Mouse (Mus musculus) CH12.LX (cell line): ENCODE data around the gene Btbd9. TPM values are rescaled to one million over a fixed set of nuclear protein-coding genes. Genes with fewer than 3 reads are reported as not detected.

Experiments used
- DNase-seq: peaks from one replicate; pipeline ENCODE4 v3.0.0-alpha.2; 2013; ENCODE audit errors: extremely low read depth
- H3K27ac ChIP-seq: 2 replicates; pipeline ENCODE4 v1.5.1; 2012; ENCODE audit warnings: low read depth, mild to moderate bottlenecking, control low read depth, moderate library complexity; ENCODE audit not compliant: insufficient read depth
- H3K27me3 ChIP-seq: replicated peaks from 2 replicates; pipeline ENCODE3; 2012; ENCODE audit warnings: inconsistent platforms
- H3K36me3 ChIP-seq, 2 experiments: replicated peaks in 1 of 2; 2 replicates each; pipeline versions ENCODE3 to v1.6.1; 2012; ENCODE audit warnings: inconsistent platforms in 1 of 2, low read length in 1 of 2, mild to moderate bottlenecking in 1 of 2, mixed read lengths in 1 of 2, moderate library complexity in 1 of 2; ENCODE audit not compliant: control insufficient read depth in 1 of 2, insufficient read depth in 1 of 2
- H3K4me1 ChIP-seq, 2 experiments: 2 replicates each; pipeline ENCODE4 v1.6.1; 2012; ENCODE audit warnings: inconsistent platforms in 1 of 2, moderate library complexity in 1 of 2; ENCODE audit not compliant: insufficient read depth in 2 of 2, control insufficient read depth in 1 of 2
- H3K4me2 ChIP-seq: 2 replicates; pipeline ENCODE4 v1.6.1; 2012; ENCODE audit warnings: low read depth, mild to moderate bottlenecking, control low read depth; ENCODE audit not compliant: poor library complexity, insufficient read depth, severe bottlenecking
- H3K4me3 ChIP-seq, 3 experiments: fragments of 150-350 bp in 1 of 3; sonication (generic) in 1 of 3; replicated peaks in 1 of 3; 2 replicates each; pipeline versions ENCODE3 to v1.5.1; 2011 to 2012; ENCODE audit warnings: low read depth in 2 of 3, low read length in 2 of 3, mild to moderate bottlenecking in 2 of 3, moderate library complexity in 2 of 3, control low read depth in 1 of 3, improper control_type of control experiment in 1 of 3, inconsistent platforms in 1 of 3, mixed read lengths in 1 of 3; ENCODE audit not compliant: poor library complexity in 1 of 3
- H3K79me2 ChIP-seq: replicated peaks from 2 replicates; pipeline ENCODE4 v1.6.1; 2012; ENCODE audit warnings: mild to moderate bottlenecking, moderate library complexity; ENCODE audit not compliant: control insufficient read depth, poor library complexity, insufficient read depth, severe bottlenecking; ENCODE audit errors: extremely low read depth
- H3K9ac ChIP-seq: 2 replicates; pipeline ENCODE4 v1.6.1; 2012; ENCODE audit warnings: low read depth, mild to moderate bottlenecking, control low read depth, moderate library complexity; ENCODE audit not compliant: insufficient read depth
- H3K9me3 ChIP-seq: replicated peaks from 2 replicates; pipeline ENCODE3; 2012; ENCODE audit warnings: low read length, inconsistent platforms, mixed read lengths
- BHLHE40 ChIP-seq: IDR thresholded peaks from 2 replicates; pipeline ENCODE4 v1.6.1; 2011; ENCODE audit warnings: mild to moderate bottlenecking, low read depth, low read length, improper control_type of control experiment
- CHD1 ChIP-seq: IDR thresholded peaks from 2 replicates; pipeline ENCODE4 v1.6.1; 2012; ENCODE audit warnings: low read depth, low read length, improper control_type of control experiment, inconsistent platforms
- CHD2 ChIP-seq: IDR thresholded peaks from 2 replicates; pipeline ENCODE4 v1.6.1; 2011; ENCODE audit warnings: low read length, improper control_type of control experiment
- CTCF ChIP-seq, 2 experiments: IDR thresholded peaks in 1 of 2; conservative IDR thresholded peaks in 1 of 2; 2 replicates each; pipeline ENCODE4 v1.5.1; 2011 to 2012; ENCODE audit warnings: low read depth in 2 of 2, low read length in 2 of 2, improper control_type of control experiment in 1 of 2, inconsistent platforms in 1 of 2, mild to moderate bottlenecking in 1 of 2, moderate library complexity in 1 of 2
- EP300 ChIP-seq: IDR thresholded peaks from 2 replicates; pipeline ENCODE4 v1.6.1; 2011; ENCODE audit warnings: low read length, improper control_type of control experiment
- ETS1 ChIP-seq: conservative IDR thresholded peaks from 2 replicates; pipeline ENCODE4 v1.6.1; 2012; ENCODE audit warnings: low read depth, mild to moderate bottlenecking, inconsistent platforms, low read length, improper control_type of control experiment, moderate library complexity
- GABPA ChIP-seq: IDR thresholded peaks from 2 replicates; pipeline ENCODE4 v1.6.1; 2012; ENCODE audit warnings: low read depth, low read length, improper control_type of control experiment, inconsistent platforms; ENCODE audit not compliant: insufficient replicate concordance
- HCFC1 ChIP-seq: IDR thresholded peaks from 2 replicates; pipeline ENCODE4 v1.6.1; 2012; ENCODE audit warnings: low read depth, mild to moderate bottlenecking, inconsistent platforms, low read length, improper control_type of control experiment
- IRF4 ChIP-seq: IDR thresholded peaks from 2 replicates; pipeline ENCODE4 v1.6.1; 2014; ENCODE audit warnings: low read depth, mild to moderate bottlenecking, inconsistent platforms, low read length, improper control_type of control experiment
- JUN ChIP-seq: IDR thresholded peaks from 2 replicates; pipeline ENCODE4 v1.6.1; 2011; ENCODE audit warnings: low read depth, mild to moderate bottlenecking, low read length, improper control_type of control experiment, moderate library complexity; ENCODE audit not compliant: insufficient read depth
- JUND ChIP-seq: conservative IDR thresholded peaks from 2 replicates; pipeline ENCODE4 v1.6.1; 2011; ENCODE audit warnings: low read depth, low read length, improper control_type of control experiment
- KAT2A ChIP-seq: IDR thresholded peaks from 2 replicates; pipeline ENCODE4 v1.6.1; 2012; ENCODE audit warnings: low read length, improper control_type of control experiment, inconsistent platforms; ENCODE audit not compliant: insufficient replicate concordance
- MAFK ChIP-seq: IDR thresholded peaks from 2 replicates; pipeline ENCODE4 v1.6.1; 2011; ENCODE audit warnings: low read length, improper control_type of control experiment; ENCODE audit not compliant: insufficient replicate concordance
- MEF2A ChIP-seq: IDR thresholded peaks from 2 replicates; pipeline ENCODE4 v1.6.1; 2014; ENCODE audit warnings: low read depth, mild to moderate bottlenecking, inconsistent platforms, low read length, improper control_type of control experiment, borderline replicate concordance
- MXI1 ChIP-seq: IDR thresholded peaks from 2 replicates; pipeline ENCODE4 v1.6.1; 2011; ENCODE audit warnings: mild to moderate bottlenecking, low read depth, low read length, improper control_type of control experiment
- NRF1 ChIP-seq: IDR thresholded peaks from 2 replicates; pipeline ENCODE4 v1.6.1; 2014; ENCODE audit warnings: low read depth, mild to moderate bottlenecking, inconsistent platforms, low read length, improper control_type of control experiment, moderate library complexity
- POLR2A ChIP-seq: IDR thresholded peaks from 2 replicates; pipeline ENCODE4 v1.6.1; 2011; ENCODE audit warnings: low read depth, mild to moderate bottlenecking, improper control_type of control experiment, low read length
- RCOR1 ChIP-seq: conservative IDR thresholded peaks from 2 replicates; pipeline ENCODE4 v1.6.1; 2012; ENCODE audit warnings: low read depth, mild to moderate bottlenecking, inconsistent platforms, low read length, improper control_type of control experiment
- SIN3A ChIP-seq: IDR thresholded peaks from 2 replicates; pipeline ENCODE4 v1.6.1; 2012; ENCODE audit warnings: low read length, improper control_type of control experiment, inconsistent platforms
- SMC3 ChIP-seq: IDR thresholded peaks from 2 replicates; pipeline ENCODE4 v1.6.1; 2011; ENCODE audit warnings: low read depth, low read length, improper control_type of control experiment
- TBP ChIP-seq: conservative IDR thresholded peaks from 2 replicates; pipeline ENCODE4 v1.6.1; 2011; ENCODE audit warnings: low read depth, low read length, improper control_type of control experiment
- TCF12 ChIP-seq: IDR thresholded peaks from 2 replicates; pipeline ENCODE4 v1.6.1; 2014; ENCODE audit warnings: low read depth, mild to moderate bottlenecking, inconsistent platforms, low read length, improper control_type of control experiment
- UBTF ChIP-seq: IDR thresholded peaks from 2 replicates; pipeline ENCODE4 v1.6.1; 2012; ENCODE audit warnings: low read depth, mild to moderate bottlenecking, inconsistent platforms, low read length, improper control_type of control experiment, moderate library complexity
- USF2 ChIP-seq: conservative IDR thresholded peaks from 2 replicates; pipeline ENCODE4 v1.6.1; 2011; ENCODE audit warnings: low read depth, low read length, improper control_type of control experiment
- ZC3H11A ChIP-seq: IDR thresholded peaks from 2 replicates; pipeline ENCODE4 v1.6.1; 2012; ENCODE audit warnings: low read depth, mild to moderate bottlenecking, inconsistent platforms, low read length, improper control_type of control experiment
- ZKSCAN1 ChIP-seq: IDR thresholded peaks from 2 replicates; pipeline ENCODE4 v1.6.1; 2012; ENCODE audit warnings: low read depth, inconsistent platforms, low read length, improper control_type of control experiment, borderline replicate concordance
- ZMIZ1 ChIP-seq: IDR thresholded peaks from 2 replicates; pipeline ENCODE4 v1.6.1; 2012; ENCODE audit warnings: low read depth, mild to moderate bottlenecking, inconsistent platforms, low read length, improper control_type of control experiment
- ZNF384 ChIP-seq: IDR thresholded peaks from 2 replicates; pipeline ENCODE4 v1.6.1; 2012; ENCODE audit warnings: low read depth, low read length, improper control_type of control experiment, inconsistent platforms
- dilution Hi-C: fragments of 300-500 bp; cut with MboI; formaldehyde crosslinking; loops from 2 replicates; pipeline ENCODE4 v1.14.3; 2020; ENCODE audit warnings: low sequenced_read_pairs; ENCODE audit not compliant: extremely low pct_unique_long_range_greater_than_20kb, extremely low pct_ligation_motif_present
- in situ Hi-C: fragments of 300-500 bp; cut with MboI; formaldehyde crosslinking; loops from 3 replicates; pipeline ENCODE4 v1.14.3; 2019; ENCODE audit warnings: low sequenced_read_pairs, low pct_ligation_motif_present, low pct_unique_long_range_greater_than_20kb, mixed read lengths
- polyA plus RNA-seq: library from polyadenylated mRNA; unstranded; fragments of >175 nt; gene quantifications from 2 replicates; pipeline ENCODE4 v1.2.1, GENCODE M21; 2012; ENCODE audit warnings: low read depth; ENCODE audit not compliant: insufficient read length
- total RNA-seq, 2 experiments: library from RNA; depleted of rRNA; stranded (reverse); fragments of 300-350 nt in 1 of 2; fragments of >200 nt in 1 of 2; gene quantifications; 2 replicates each; pipeline ENCODE4 v1.2.3; 2012 to 2014

The Btbd9 gene
- total and polyA plus RNA-seq, 3 experiments, result 19.3 to 25.4 (median 20.0) TPM

DNA sequence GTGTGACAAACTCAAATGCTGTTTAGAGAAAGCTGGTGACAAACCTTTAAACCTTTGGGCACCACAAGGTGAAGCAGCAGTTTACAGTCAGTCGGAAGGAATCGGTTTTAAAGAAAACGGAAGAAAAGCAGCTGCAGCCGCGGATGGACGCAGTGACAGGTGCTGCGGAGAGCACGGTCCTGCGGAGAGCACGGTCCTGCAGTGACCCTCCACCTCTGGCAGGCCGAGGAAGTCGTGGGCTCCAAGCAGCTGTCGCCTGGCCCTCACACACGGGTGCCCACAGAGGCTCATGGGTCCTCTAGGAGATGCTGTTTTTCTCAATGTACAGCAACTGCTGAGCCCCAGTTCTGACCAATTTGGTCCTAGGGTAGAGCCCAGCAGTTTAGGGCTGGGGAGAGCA, 354.6 kb downstream of the Btbd9 start:
- H3K4me1 ChIP-seq, result no peaks in the 10 kb centered on the region
- H3K27ac ChIP-seq, result no peak overlapping the region
- H3K4me2 ChIP-seq, result no peak overlapping the region
- H3K9ac ChIP-seq, result no peak overlapping the region
- H3K79me2 ChIP-seq, result no peaks in the 10 kb centered on the region
- no peak overlapping the region for H3K4me3 ChIP-seq
- TF ChIP-seq RCOR1 (no peak), KAT2A (no peak), SMC3 (no peak), UBTF (no peak), NRF1 (no peak), EP300 (no peak), JUN (no peak), TCF12 (no peak), ZC3H11A (no peak)
- H3K36me3 ChIP-seq, result peaks cover 5 to 64% of the 10 kb centered on the region in 2 experiments
- DNase-seq, result no peak
- in situ Hi-C loops, result no loop called here
- no peaks in the 10 kb centered on the region for H3K27me3 ChIP-seq
- H3K9me3 ChIP-seq, result no peaks in the 10 kb centered on the region
- dilution Hi-C loops, result no loop called here

DNA sequence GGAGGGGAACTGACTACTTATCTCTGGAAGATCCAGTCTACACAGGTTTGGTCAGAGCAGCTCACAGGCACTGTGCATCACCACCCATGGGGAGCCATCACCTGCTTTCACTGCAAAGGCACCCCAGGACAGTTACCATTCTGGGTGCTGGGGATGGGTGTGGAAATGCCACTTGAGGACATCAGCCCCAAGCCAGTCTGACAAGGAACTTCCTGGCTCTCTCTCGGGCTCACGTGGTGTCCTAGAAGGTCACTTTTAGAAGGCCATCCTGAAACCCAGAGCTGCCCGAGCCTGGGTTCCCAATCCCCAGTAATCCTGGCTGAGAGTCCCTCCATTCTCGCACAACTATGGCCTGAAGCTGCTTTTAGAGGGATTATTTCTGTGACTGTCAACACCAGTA, 360.5 kb downstream of the Btbd9 start:
- no peaks in the 10 kb centered on the region for H3K79me2 ChIP-seq
- in situ Hi-C loops (no loop called here), dilution Hi-C loops (no loop called here)
- no peak for TF ChIP-seq TCF12
- TF ChIP-seq CHD1, result no peak
- TF ChIP-seq ETS1, result no peak
- TF ChIP-seq MXI1, result no peak
- TF ChIP-seq EP300, result no peak
- TF ChIP-seq USF2, result no peak
- no peak for TF ChIP-seq ZNF384
- no peaks in the 10 kb centered on the region for H3K27me3 ChIP-seq
- H3K9me3 ChIP-seq, result no peaks in the 10 kb centered on the region
- H3K9ac ChIP-seq, result no peak overlapping the region
- DNase-seq, result no peak
- no peak overlapping the region for H3K4me2 ChIP-seq
- H3K27ac ChIP-seq, result no peak overlapping the region
- H3K4me3 ChIP-seq, result no peak overlapping the region
- H3K36me3 ChIP-seq, result peaks cover 8 to 70% of the 10 kb centered on the region in 2 experiments
- no peaks in the 10 kb centered on the region for H3K4me1 ChIP-seq

DNA sequence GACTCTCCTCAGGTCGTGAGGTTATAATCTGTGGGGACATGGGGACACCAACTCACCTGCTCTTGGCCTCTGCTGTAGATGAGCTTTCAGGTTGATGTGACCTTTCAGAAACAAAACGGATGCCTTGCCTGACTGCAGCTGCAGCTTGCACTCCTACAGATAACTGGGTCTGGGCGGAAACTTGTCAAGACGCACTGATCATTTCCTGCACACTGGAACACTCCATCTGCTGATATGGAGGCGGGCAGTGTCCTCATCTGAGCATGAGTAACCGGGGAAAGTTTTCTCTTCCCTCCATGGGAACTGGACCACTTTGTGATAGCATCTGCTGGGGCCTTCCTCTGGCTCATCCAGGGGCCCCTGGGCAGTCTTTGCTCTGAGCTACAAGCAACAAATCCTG, 361.9 kb downstream of the Btbd9 start:
- dilution Hi-C loops (no loop called here), in situ Hi-C loops (no loop called here)
- H3K27me3 ChIP-seq, result no peaks in the 10 kb centered on the region
- no peaks in the 10 kb centered on the region for H3K9me3 ChIP-seq
- peaks cover 12 to 73% of the 10 kb centered on the region in 2 experiments for H3K36me3 ChIP-seq
- H3K4me2 ChIP-seq, result no peak overlapping the region
- no peak overlapping the region for H3K4me3 ChIP-seq
- no peak overlapping the region for H3K27ac ChIP-seq
- DNase-seq, result no peak
- no peaks in the 10 kb centered on the region for H3K4me1 ChIP-seq
- H3K79me2 ChIP-seq, result no peaks in the 10 kb centered on the region
- H3K9ac ChIP-seq, result no peak overlapping the region
- no peak for TF ChIP-seq GABPA
- TF ChIP-seq CHD2, result no peak
- TF ChIP-seq CTCF (conservative IDR thresholded peaks at IDR 0.05 in 1 of 2, IDR thresholded peaks at IDR 0.05 in 1 of 2; ENCODE audit: low read depth in 2 of 2, low read length in 2 of 2), result no peak
- no peak for TF ChIP-seq MEF2A
- TF ChIP-seq POLR2A, result no peak
- TF ChIP-seq IRF4, result no peak
- TF ChIP-seq MAFK, result no peak
- no peak for TF ChIP-seq SMC3
- TF ChIP-seq ZKSCAN1, result no peak
- no peak for TF ChIP-seq JUND
- no peak for TF ChIP-seq SIN3A
- no peak for TF ChIP-seq ZMIZ1
- no peak for TF ChIP-seq TCF12
- no peak for TF ChIP-seq TBP
- no peak for TF ChIP-seq EP300
- no peak for TF ChIP-seq BHLHE40
- TF ChIP-seq HCFC1, result no peak
